Mouse (Mus musculus) stomach, embryonic 14.5 days (tissue): ENCODE results near the gene Kcng1. TPM values are rescaled to one million over a fixed set of nuclear protein-coding genes. Genes with fewer than 3 reads are reported as not detected.

Experiments
- ATAC-seq: fragments of 200-750 bp; cut with Nextera tagmentation; 2 replicates; pipeline ENCODE4 v1.8.0; 2017; ENCODE audit warnings: low read depth, moderate TSS enrichment; ENCODE audit not compliant: insufficient number of reproducible peaks, insufficient read depth, low FRiP score
- H3K27ac ChIP-seq: fragments of 300-500 bp; sonication (generic); 2 replicates; pipeline ENCODE4 v1.5.1; 2014; ENCODE audit warnings: mild to moderate bottlenecking, low read length, moderate library complexity, mixed read lengths
- H3K27me3 ChIP-seq: fragments of 300-500 bp; sonication (generic); 2 replicates; pipeline ENCODE4 v1.6.1; 2014; ENCODE audit warnings: low read length, control low read depth, mixed read lengths; ENCODE audit not compliant: control insufficient read depth, insufficient read depth
- H3K36me3 ChIP-seq: fragments of 300-500 bp; sonication (generic); 2 replicates; pipeline ENCODE4 v1.6.1; 2014; ENCODE audit warnings: mild to moderate bottlenecking, control low read depth, low read length, moderate library complexity, mixed read lengths; ENCODE audit not compliant: control insufficient read depth, insufficient read depth
- H3K4me1 ChIP-seq: fragments of 300-500 bp; sonication (generic); 2 replicates; pipeline ENCODE4 v1.6.1; 2014; ENCODE audit warnings: low read length, control low read depth, mixed read lengths; ENCODE audit not compliant: control insufficient read depth, insufficient read depth
- H3K4me2 ChIP-seq: fragments of 300-500 bp; sonication (generic); replicated peaks from 2 replicates; pipeline ENCODE4 v1.6.1; 2014; ENCODE audit warnings: low read depth, low read length, control low read depth
- H3K4me3 ChIP-seq: fragments of 300-500 bp; sonication (generic); 2 replicates; pipeline ENCODE4 v1.5.1; 2014; ENCODE audit warnings: low read depth, low read length, control low read depth
- H3K9ac ChIP-seq: fragments of 300-500 bp; sonication (generic); replicated peaks from 2 replicates; pipeline ENCODE4 v1.6.1; 2014; ENCODE audit warnings: low read depth, mild to moderate bottlenecking, control low read depth, low read length, moderate library complexity, mixed read lengths
- H3K9me3 ChIP-seq: fragments of 300-500 bp; sonication (generic); 2 replicates; pipeline ENCODE4 v1.6.1; 2016; ENCODE audit warnings: low read depth, low read length, control low read depth; ENCODE audit not compliant: control insufficient read depth
- WGBS: fragments of 180-500 bp; shearing (Covaris S2); extraction: QIAGEN DNeasy Blood & Tissue Kit; methylation state at CpG from one replicate; pipeline ENCODE4 v1.1.7; 2014; 5-methylcytosine and 5-hydroxymethylcytosine counted together
- polyA plus RNA-seq: library from polyadenylated mRNA; unstranded; fragments of >200 nt; fragmentation: Nextera tagmentation; extraction: Ambion mirVana; gene quantifications from 2 replicates; pipeline ENCODE4 v1.2.1, GENCODE M21; 2014

The Kcng1 gene
- polyA plus RNA-seq, 1 experiment from 2014 or later, result 7.1 TPM

- no peaks in the 10 kb centered on the region for H3K27me3 ChIP-seq
- H3K4me2 ChIP-seq, result no peak overlapping the region
- 92% methylated on average over 4 of the region's 4 CpGs for WGBS
- H3K9ac ChIP-seq, result no peak overlapping the region
- H3K4me3 ChIP-seq, result no peak overlapping the region
- H3K27ac ChIP-seq, result no peak overlapping the region
- no peaks in the 10 kb centered on the region for H3K4me1 ChIP-seq
- H3K36me3 ChIP-seq, result no peaks in the 10 kb centered on the region
- no peaks in the 10 kb centered on the region for H3K9me3 ChIP-seq
- ATAC-seq, result no peak
Measured at GRCm38 (mm10) chr2:168238335-168238734, 43.2 kb downstream of the Kcng1 start.

DNA sequence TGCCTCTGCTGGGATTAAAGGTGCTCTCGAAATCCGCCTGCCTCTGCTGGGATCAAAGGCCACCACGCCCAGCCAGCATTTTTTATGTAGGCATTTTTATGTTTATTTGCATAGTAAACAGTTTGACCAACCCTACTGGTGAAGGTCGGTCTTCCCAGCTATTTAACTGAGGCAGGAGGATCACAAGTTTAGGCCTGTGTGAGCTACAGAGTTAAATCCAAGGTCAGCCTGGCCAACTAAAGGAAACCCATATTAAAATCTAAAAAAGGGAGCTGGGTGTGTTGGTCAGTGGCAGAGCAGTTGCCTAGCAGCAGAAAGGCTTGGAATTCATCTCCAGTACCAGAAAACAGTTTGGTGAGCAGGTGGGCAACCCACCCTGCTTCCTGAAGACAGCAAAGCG is 48.2 kb downstream of the Kcng1 start:
- Histone ChIP-seq H3K36me3 (no peaks in the 10 kb centered on the region; the same call in 1 of the 2 replicates), H3K27ac (no peak overlapping the region), H3K4me3 (no peak overlapping the region), H3K9me3 (no peaks in the 10 kb centered on the region), H3K4me1 (peaks cover 21% of the 10 kb centered on the region), H3K27me3 (no peaks in the 10 kb centered on the region), H3K9ac (no peak overlapping the region), H3K4me2 (no peak overlapping the region)
- 86% methylated on average over 5 of the region's 5 CpGs for whole genome bisulfite sequencing
- no peak for ATAC-seq

GRCm38 (mm10) chr2:168231471-168231829 is 50.1 kb downstream of the Kcng1 start:
- H3K27me3 ChIP-seq, result no peaks in the 10 kb centered on the region
- H3K9me3 ChIP-seq, result no peaks in the 10 kb centered on the region
- peaks cover 4% of the 10 kb centered on the region; the same call in 1 of the 2 replicates for H3K36me3 ChIP-seq
- peaks cover 21% of the 10 kb centered on the region for H3K4me1 ChIP-seq
- 54% methylated on average over 33 of the region's 33 CpGs for WGBS
- H3K9ac ChIP-seq, result peak overlapping the region; percentile 73
- H3K4me2 ChIP-seq, result peak overlapping the region; percentile 99
- H3K27ac ChIP-seq, result no peak overlapping the region
- no peak for ATAC-seq
- peak overlapping the region; percentile 100 for H3K4me3 ChIP-seq

- peak overlapping the region; percentile 100 for H3K4me3 ChIP-seq
- no peaks in the 10 kb centered on the region for H3K9me3 ChIP-seq
- peaks cover 8% of the 10 kb centered on the region; the same call in 1 of the 2 replicates for H3K36me3 ChIP-seq
- peak; percentile 14; the same call in 1 of the 2 replicates for ATAC-seq
- no peaks in the 10 kb centered on the region for H3K27me3 ChIP-seq
- WGBS, result 2% methylated on average over 83 of the region's 105 CpGs
- peaks cover 21% of the 10 kb centered on the region for H3K4me1 ChIP-seq
- H3K4me2 ChIP-seq, result peak overlapping the region; percentile 99
- peak overlapping the region; percentile 73 for H3K9ac ChIP-seq
- peak overlapping the region; percentile 92 for H3K27ac ChIP-seq
Measured at GRCm38 (mm10) chr2:168230773-168231470, 50.6 kb downstream of the Kcng1 start.

DNA sequence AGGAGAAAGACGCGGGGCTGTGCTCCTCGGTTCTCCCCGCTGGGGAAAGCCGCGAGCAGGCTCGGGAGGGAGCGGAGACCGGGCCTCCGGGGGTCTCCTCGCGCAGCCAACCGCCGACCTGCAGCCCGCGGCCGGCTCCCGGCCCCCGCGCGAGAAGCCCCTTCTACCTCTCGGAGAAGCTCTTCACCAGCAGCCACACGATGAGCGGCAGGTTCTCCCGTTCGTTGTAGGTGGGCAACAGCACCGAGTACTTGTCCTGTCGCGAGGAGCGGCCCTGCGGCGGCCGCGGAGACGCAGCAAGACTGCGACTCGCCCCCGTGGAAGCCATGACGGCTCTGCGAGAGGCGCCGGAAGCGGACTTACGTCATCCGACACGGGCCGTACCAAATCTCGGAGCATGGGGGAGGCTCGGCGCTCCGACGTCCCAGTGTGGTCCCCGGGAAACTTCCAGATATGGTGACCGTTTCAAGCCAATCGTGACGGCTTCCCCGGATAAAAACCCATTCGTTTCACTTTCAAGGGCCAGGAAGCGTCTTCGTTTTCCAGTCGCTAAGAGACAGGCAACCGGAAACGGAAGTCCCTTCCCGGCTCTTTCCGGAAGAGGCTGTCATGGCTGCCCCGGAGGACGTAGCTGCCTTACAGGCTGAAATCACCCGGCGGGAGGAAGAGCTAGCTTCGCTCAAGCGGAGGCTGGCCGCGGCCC is 51.4 kb downstream of the Kcng1 start, which contains the start of the genes Gm20716, Dpm1 and Mocs3:
Gene Gm20716, minus strand, starts transcription at position 339 of the 703 bp plus-strand sequence.
Gene Dpm1, minus strand, starts transcription at position 566 of the 703 bp plus-strand sequence.
Gene Mocs3, plus strand, starts transcription at position 597 of the 703 bp plus-strand sequence.
- peaks cover 15% of the 10 kb centered on the region for H3K36me3 ChIP-seq
- H3K9me3 ChIP-seq, result no peaks in the 10 kb centered on the region
- H3K4me1 ChIP-seq, result peaks cover 21% of the 10 kb centered on the region
- ATAC-seq, result peak; percentile 78
- H3K4me2 ChIP-seq, result peak within 1 kb of the TSS; percentile 99
- peak within 1 kb of the TSS; percentile 92 for H3K27ac ChIP-seq
- H3K9ac ChIP-seq, result peak within 1 kb of the TSS; percentile 73
- peak within 1 kb of the TSS; percentile 100 for H3K4me3 ChIP-seq
- no peaks in the 10 kb centered on the region for H3K27me3 ChIP-seq
- under 1% methylated on average over 73 of the region's 73 CpGs for WGBS

DNA sequence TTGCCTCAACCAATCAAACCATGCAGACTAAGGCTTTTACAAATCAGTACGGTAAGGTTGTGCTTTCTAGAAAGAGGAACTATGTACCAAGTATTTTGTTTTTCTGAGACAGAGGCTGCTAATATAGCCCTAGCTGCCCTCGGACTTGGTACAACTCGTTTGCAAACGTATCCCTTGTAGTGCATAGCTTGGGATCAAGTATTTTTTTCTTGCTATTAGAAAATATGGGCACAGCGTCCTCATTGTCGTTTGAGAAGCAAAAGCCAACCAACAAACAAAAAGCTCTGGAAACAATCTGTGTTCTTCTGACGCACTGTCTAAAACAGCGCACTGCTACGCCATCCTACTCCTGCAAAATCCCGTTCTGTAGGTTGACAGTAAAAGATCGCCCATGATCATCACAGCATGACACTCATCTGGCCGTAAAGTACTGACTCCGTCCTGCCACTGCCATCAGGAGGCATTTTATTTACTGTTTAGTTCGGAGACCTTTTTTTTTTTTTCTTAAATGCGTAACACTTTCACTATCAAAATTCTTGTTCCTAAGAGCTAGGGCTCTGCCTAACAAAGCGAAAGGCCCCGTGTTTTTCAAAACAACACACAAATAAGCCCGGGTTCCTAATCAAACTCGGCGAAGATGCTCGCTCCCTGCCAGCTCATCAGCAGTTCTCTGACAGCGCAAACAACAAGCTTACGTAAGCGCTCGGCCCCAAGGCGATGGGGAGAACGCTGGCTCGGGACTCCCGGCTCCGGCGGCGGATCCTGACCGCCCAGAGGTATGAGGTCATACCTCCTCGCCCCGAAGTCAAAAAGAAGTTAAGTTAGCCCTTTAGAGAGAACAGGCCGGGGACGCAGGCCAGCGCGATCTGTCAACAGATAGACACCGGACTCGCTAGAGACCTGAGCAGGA is 52.2 kb downstream of the Kcng1 start:
- 19% methylated on average over 41 of the region's 41 CpGs for WGBS
- Histone ChIP-seq H3K36me3 (peaks cover 23% of the 10 kb centered on the region), H3K27me3 (no peaks in the 10 kb centered on the region), H3K9ac (peak overlapping the region; percentile 73), H3K9me3 (no peaks in the 10 kb centered on the region), H3K4me1 (peaks cover 21% of the 10 kb centered on the region), H3K4me2 (peak overlapping the region; percentile 77), H3K27ac (no peak overlapping the region), H3K4me3 (peak overlapping the region; percentile 100)
- ATAC-seq, result no peak

DNA sequence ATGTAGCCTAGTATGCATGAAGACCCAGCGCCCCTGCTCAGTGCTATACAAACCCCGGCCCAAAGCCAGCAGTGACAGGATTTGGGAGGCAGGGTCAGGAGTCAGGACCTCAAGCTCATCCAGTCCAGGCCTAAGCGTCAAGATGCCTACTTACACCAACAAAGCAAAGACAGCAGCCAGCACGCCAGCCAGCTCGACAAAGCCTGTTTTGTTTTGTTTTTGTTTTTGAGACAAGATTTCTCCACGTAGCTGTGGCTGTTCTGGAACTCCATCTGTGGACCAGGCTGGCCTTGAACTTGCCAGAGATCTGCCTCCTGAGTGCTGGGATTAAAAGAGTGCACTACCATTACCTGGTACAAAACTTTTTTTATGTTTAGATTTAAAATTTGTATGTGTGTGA is 58.2 kb downstream of the Kcng1 start:
- Histone ChIP-seq H3K4me3 (no peak overlapping the region), H3K9ac (no peak overlapping the region), H3K9me3 (no peaks in the 10 kb centered on the region), H3K27me3 (no peaks in the 10 kb centered on the region), H3K27ac (no peak overlapping the region), H3K4me2 (no peak overlapping the region), H3K36me3 (peaks cover 62% of the 10 kb centered on the region), H3K4me1 (no peaks in the 10 kb centered on the region; the same call in 1 of the 2 replicates)
- no peak for ATAC-seq
- WGBS, result 89% methylated on average over 6 of the region's 6 CpGs
